Mouse (Mus musculus) hindbrain, embryonic 11.5 days (tissue): Measurements from ENCODE around the gene Sipa1l2. TPM values are rescaled to one million over a fixed set of nuclear protein-coding genes. Genes with fewer than 3 reads are reported as not detected.

Experiments used
- ATAC-seq: fragments of 200-750 bp; cut with Nextera tagmentation; 2 replicates; pipeline ENCODE4 v1.8.0; 2017; ENCODE audit warnings: mild to moderate bottlenecking, moderate TSS enrichment, moderate library complexity; ENCODE audit not compliant: low FRiP score
- DNase-seq: peaks from one replicate; pipeline ENCODE4 v3.0.0-alpha.2; 2015; ENCODE audit warnings: low spot score
- H3K27ac ChIP-seq: fragments of 300-500 bp; sonication (generic); 2 replicates; pipeline ENCODE4 v1.5.1; 2014; ENCODE audit warnings: mild to moderate bottlenecking, low read depth, low read length
- H3K27me3 ChIP-seq: fragments of 300-500 bp; sonication (generic); 2 replicates; pipeline ENCODE4 v1.6.1; 2014; ENCODE audit warnings: mild to moderate bottlenecking, low read length, moderate library complexity, mixed read lengths; ENCODE audit not compliant: control insufficient read depth, insufficient read depth
- H3K36me3 ChIP-seq: fragments of 300-500 bp; sonication (generic); 2 replicates; pipeline ENCODE4 v1.6.1; 2014; ENCODE audit warnings: mild to moderate bottlenecking, low read length, moderate library complexity, mixed read lengths; ENCODE audit not compliant: control insufficient read depth, insufficient read depth
- H3K4me1 ChIP-seq: fragments of 300-500 bp; sonication (generic); replicated peaks from 2 replicates; pipeline ENCODE4 v1.6.1; 2014; ENCODE audit warnings: low read length, mixed read lengths; ENCODE audit not compliant: control insufficient read depth, insufficient read depth
- H3K4me2 ChIP-seq: fragments of 300-500 bp; sonication (generic); replicated peaks from 2 replicates; pipeline ENCODE4 v1.6.1; 2014; ENCODE audit warnings: mild to moderate bottlenecking, low read depth, low read length
- H3K4me3 ChIP-seq: fragments of 300-500 bp; sonication (generic); 2 replicates; pipeline ENCODE4 v1.5.1; 2014; ENCODE audit warnings: low read depth, low read length
- H3K9ac ChIP-seq: fragments of 300-500 bp; sonication (generic); 2 replicates; pipeline ENCODE4 v1.6.1; 2014; ENCODE audit warnings: low read depth, low read length
- H3K9me3 ChIP-seq: fragments of 300-500 bp; sonication (generic); 2 replicates; pipeline ENCODE4 v1.6.1; 2016; ENCODE audit warnings: low read length; ENCODE audit not compliant: control insufficient read depth
- WGBS: fragments of 180-500 bp; shearing (Covaris S2); extraction: QIAGEN DNeasy Blood & Tissue Kit; methylation state at CpG from one replicate; pipeline ENCODE4 v1.1.7; 2014; 5-methylcytosine and 5-hydroxymethylcytosine counted together
- polyA plus RNA-seq: library from polyadenylated mRNA; unstranded; fragments of >200 nt; fragmentation: Nextera tagmentation; extraction: Ambion mirVana; gene quantifications from 2 replicates; pipeline ENCODE4 v1.2.1, GENCODE M21; 2014

The Sipa1l2 gene
- polyA plus RNA-seq, 1 experiment from 2014 or later, result 12.2 TPM

DNA sequence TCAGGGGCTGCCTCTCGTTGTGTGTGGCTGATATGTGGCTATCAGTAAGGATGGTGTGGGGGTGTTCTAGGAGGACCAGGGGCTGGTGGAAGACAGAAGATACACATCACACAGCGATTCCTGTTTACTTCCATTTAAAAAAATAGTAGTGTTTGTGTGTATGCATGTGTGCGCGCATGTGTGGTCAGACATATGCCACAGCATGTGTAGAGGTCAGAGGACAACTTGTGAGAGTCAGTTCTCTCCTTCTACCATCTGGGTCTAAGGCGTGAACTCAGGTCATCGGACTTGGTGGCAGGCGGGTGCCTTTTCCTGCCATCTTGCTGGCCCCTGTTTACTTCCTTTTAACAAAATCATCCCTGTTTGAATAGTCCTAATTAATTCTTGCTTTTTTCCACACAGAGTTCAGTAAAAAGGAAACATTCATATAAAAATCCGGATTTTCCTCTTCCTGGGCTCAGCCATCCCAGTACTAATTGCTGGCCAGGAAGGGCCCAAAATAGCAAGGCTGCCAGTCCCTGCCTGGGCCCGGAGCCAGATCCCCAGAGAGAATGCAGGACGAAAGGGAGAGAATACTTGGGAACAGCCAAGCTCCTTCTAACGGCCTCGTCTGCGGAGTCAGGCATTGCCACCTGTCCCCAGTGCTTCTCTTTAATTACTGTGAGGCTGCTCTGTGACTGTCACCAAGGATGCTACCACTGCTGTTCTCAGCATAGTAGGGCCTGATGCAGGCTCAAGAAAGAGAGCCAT lies 179.7 kb downstream of the Sipa1l2 start:
- H3K4me1 ChIP-seq, result peaks cover 2% of the 10 kb centered on the region; the same call in 1 of the 2 replicates
- H3K9me3 ChIP-seq, result no peaks in the 10 kb centered on the region
- no peak overlapping the region for H3K9ac ChIP-seq
- no peak overlapping the region for H3K4me2 ChIP-seq
- H3K36me3 ChIP-seq, result no peaks in the 10 kb centered on the region
- no peak for ATAC-seq
- peak overlapping the region; percentile 54; the same call in 1 of the 2 replicates for H3K27ac ChIP-seq
- no peak overlapping the region for H3K4me3 ChIP-seq
- no peak for DNase-seq
- H3K27me3 ChIP-seq, result no peaks in the 10 kb centered on the region
- WGBS, result 82% methylated on average over 13 of the region's 13 CpGs

DNA sequence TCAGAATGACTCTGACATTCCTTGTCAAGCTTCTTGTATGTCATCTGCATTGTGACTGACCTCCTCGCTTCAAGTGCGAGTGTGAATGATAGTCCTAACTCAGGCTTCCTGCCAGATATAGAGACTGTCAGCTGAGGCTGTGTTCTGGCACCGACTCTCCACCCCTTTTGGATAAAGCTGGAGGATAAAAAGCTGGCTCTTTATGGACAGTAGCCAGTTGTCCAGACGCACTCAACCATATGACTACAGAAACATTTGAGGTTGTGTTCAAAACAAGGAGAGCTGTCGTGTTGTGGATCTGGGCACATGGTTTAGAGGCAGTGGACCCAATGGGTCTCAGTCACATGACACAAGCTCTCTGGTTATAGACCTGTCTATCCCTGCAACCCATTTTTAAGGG lies 180.3 kb downstream of the Sipa1l2 start:
- H3K4me2 ChIP-seq, result no peak overlapping the region
- 84% methylated on average over 5 of the region's 5 CpGs for WGBS
- peaks cover 2% of the 10 kb centered on the region; the same call in 1 of the 2 replicates for H3K4me1 ChIP-seq
- H3K27ac ChIP-seq, result no peak overlapping the region
- no peaks in the 10 kb centered on the region for H3K27me3 ChIP-seq
- H3K36me3 ChIP-seq, result no peaks in the 10 kb centered on the region
- H3K4me3 ChIP-seq, result no peak overlapping the region
- H3K9me3 ChIP-seq, result no peaks in the 10 kb centered on the region
- ATAC-seq (no peak), DNase-seq (no peak)
- H3K9ac ChIP-seq, result no peak overlapping the region

DNA sequence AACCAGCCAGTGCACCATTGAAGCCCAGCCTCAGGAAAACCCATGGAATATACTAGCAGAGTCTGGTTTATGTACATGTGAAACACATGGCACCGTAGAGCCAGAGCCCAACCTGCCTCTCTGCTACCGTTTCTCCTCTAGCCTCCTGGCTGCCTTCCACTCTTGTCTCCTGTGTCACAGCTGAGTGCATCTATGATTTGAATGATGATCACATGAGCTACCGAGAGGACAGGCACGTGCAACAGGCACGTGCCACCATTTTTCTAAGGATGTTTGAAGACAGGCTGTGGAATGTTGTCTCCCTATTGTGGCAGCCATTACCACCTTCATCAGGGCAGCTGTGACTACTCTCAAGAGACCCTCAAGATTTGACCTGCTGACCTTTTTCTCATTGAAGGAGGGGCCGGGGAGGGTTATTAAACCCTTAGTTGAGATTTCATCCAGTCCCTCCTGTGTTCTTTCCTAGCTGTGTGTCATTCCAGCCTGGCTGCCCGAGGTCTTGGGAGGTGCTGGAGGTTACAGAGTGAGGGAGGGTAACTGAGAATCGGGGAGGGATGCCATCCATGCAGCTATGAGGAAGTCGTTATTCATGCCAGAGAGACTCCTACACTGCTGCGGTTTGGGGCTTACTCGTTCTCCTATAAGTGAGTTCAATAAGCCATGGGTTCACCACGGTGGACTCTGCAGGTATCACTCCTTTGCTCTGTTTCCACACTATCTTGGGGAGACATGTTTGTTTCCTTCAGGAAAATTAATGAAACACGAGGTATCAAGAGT lies 181.0 kb downstream of the Sipa1l2 start:
- H3K4me1 ChIP-seq, result peaks cover 2% of the 10 kb centered on the region; the same call in 1 of the 2 replicates
- H3K4me3 ChIP-seq, result no peak overlapping the region
- H3K36me3 ChIP-seq, result no peaks in the 10 kb centered on the region
- H3K27ac ChIP-seq, result no peak overlapping the region
- DNase-seq, result no peak
- H3K9ac ChIP-seq, result no peak overlapping the region
- H3K27me3 ChIP-seq, result no peaks in the 10 kb centered on the region
- H3K4me2 ChIP-seq, result no peak overlapping the region
- no peaks in the 10 kb centered on the region for H3K9me3 ChIP-seq
- 76% methylated on average over 13 of the region's 13 CpGs for WGBS
- no peak for ATAC-seq

DNA sequence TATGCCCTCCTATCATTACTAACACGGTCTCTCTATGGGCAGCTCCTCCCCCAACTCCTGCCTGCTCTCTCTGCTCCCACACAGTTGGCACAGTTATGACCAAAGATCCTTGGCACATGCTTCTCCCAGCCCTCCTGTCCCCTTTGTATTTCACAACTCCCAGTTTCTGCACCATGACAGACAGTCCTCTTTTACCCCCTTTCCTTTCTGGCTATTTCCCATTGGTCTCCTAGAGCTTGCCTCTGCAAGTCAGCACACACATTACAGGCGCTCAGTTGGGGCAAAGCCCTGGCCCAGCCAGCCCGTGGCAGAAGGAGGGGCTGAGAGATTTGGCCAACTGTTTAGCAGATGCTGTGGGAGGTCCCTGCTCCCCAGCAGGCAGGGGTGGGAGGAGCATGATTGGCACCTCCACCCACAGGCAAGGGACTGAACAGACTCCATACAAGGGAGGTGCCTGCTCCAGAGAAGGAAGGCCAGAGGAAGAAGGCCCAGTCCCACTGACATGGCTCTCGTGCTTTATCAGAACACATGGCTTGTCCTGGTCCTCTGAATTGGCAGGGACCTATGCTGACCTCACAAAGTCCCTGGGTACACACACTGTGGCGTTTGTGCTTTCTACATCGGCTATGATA lies 184.0 kb downstream of the Sipa1l2 start:
- H3K27ac ChIP-seq, result no peak overlapping the region
- ATAC-seq, result peak; percentile 67

DNA sequence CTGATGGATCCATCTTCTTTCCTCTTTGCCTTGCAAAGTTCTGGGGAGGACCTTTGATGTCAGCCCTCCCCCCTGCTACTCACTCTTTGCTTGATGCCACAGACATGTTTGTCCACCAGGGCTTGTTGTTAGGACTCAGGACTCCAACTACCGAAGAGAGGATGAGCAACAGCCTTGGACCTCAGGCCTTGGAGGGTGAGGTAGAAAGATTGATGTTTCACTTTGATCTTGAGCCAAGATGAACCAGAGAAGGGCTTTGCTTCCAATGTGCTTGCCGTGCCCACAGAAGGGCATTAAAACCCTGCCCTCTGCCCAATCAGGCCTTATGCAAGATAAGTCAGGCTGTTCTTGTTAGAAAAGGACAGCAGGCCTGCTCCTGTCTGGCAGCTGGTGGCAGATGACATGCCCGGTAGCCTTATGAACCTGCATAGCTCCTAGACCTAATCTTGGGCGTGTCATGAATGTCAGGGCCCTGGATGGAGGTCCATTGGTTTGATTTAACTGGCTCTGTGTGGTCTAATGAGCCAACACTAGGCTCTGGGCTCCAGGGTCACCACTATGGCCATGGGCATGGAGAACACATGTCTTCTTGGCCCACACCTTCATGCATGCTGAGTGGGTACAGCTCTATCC lies 184.9 kb downstream of the Sipa1l2 start:
- H3K4me2 ChIP-seq, result no peak overlapping the region
- H3K9me3 ChIP-seq, result no peaks in the 10 kb centered on the region
- no peaks in the 10 kb centered on the region for H3K36me3 ChIP-seq
- no peak overlapping the region for H3K27ac ChIP-seq
- ATAC-seq (no peak), DNase-seq (no peak)
- peaks cover 2% of the 10 kb centered on the region; the same call in 1 of the 2 replicates for H3K4me1 ChIP-seq
- no peak overlapping the region for H3K4me3 ChIP-seq
- no peaks in the 10 kb centered on the region for H3K27me3 ChIP-seq
- no peak overlapping the region for H3K9ac ChIP-seq
- WGBS, result 91% methylated on average over 4 of the region's 4 CpGs

More for the DNA sequence above, 184.0 kb downstream of the Sipa1l2 start:
- Histone ChIP-seq H3K36me3 (no peaks in the 10 kb centered on the region), H3K4me1 (peaks cover 2% of the 10 kb centered on the region; the same call in 1 of the 2 replicates), H3K9ac (no peak overlapping the region), H3K27me3 (no peaks in the 10 kb centered on the region), H3K9me3 (no peaks in the 10 kb centered on the region), H3K4me2 (no peak overlapping the region), H3K4me3 (no peak overlapping the region)
- 27% methylated on average over 6 of the region's 6 CpGs for WGBS
- DNase-seq, result peak; percentile 51

DNA sequence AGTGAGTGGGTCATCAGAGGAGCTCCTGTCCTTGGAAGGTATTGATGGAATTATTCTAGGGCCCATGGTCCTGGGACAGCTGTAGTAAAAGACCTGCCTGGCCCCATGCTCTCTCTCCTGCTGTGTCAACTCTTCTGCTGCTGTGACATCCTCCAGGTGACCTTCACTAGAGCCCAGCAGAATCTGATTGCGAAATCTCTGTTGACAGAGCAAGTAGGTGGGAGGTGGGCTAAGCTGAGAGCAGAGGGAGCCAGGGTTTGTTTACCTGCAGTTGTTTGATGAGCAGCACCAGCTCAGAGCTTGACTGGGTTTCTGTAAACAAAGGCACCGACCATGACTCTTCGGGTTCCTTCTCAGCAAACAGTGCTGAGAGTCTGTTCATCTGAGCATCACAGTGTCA lies 187.9 kb downstream of the Sipa1l2 start:
- Histone ChIP-seq H3K36me3 (no peaks in the 10 kb centered on the region), H3K9ac (no peak overlapping the region), H3K4me3 (no peak overlapping the region), H3K27ac (no peak overlapping the region), H3K9me3 (no peaks in the 10 kb centered on the region), H3K4me2 (no peak overlapping the region), H3K4me1 (peaks cover 2% of the 10 kb centered on the region; the same call in 1 of the 2 replicates), H3K27me3 (no peaks in the 10 kb centered on the region)
- 41% methylated on average over 3 of the region's 3 CpGs for WGBS
- DNase-seq (no peak), ATAC-seq (no peak)

DNA sequence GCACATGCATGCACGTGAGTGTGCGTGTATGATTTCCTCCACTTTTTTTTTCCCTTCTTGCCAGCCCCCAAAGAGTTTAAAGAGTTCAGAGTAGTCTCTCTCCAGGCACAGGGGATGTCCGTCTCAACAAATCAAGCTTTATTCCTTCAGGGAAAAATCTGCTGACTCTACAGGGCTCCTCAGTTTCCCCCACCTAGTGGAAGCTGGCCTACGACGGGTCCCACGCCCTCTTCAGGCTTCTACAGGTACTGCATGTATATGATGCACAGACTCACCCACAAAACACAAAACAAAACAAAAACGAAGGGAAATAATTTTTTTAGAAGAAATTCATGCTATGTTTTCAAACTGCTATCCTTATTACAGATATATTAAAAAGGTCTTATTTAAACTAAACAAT lies 189.7 kb downstream of the Sipa1l2 start:
- H3K9me3 ChIP-seq, result no peaks in the 10 kb centered on the region
- H3K4me3 ChIP-seq, result no peak overlapping the region
- DNase-seq, result no peak
- no peak overlapping the region for H3K4me2 ChIP-seq
- 67% methylated on average over 7 of the region's 7 CpGs for WGBS
- H3K27ac ChIP-seq, result no peak overlapping the region
- no peak for ATAC-seq
- H3K27me3 ChIP-seq, result no peaks in the 10 kb centered on the region
- no peaks in the 10 kb centered on the region for H3K36me3 ChIP-seq
- no peaks in the 10 kb centered on the region for H3K4me1 ChIP-seq
- no peak overlapping the region for H3K9ac ChIP-seq

DNA sequence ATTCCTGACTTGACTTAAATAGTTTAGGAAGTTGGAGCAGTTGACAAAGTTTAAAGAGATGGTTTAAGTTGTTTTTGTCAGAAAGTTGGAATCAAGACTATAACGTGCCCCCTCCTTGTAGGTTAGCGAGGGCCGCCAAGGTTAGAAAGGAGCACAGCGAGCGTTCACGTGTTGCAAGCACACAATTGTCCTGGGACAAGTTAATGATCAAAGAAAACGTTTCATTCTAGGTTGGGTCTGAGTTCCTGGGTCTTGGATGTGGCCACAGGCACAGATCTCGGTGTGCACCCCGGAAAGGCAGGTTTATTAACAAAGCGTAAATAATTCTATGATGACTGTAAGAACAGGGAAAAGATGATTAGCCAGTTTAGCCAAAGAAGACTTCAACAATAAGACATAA lies 190.5 kb downstream of the Sipa1l2 start:
- H3K27me3 ChIP-seq, result no peaks in the 10 kb centered on the region
- no peak overlapping the region for H3K4me2 ChIP-seq
- DNase-seq, result no peak
- H3K9me3 ChIP-seq, result no peaks in the 10 kb centered on the region
- H3K4me1 ChIP-seq, result no peaks in the 10 kb centered on the region
- no peak overlapping the region for H3K9ac ChIP-seq
- no peak overlapping the region for H3K27ac ChIP-seq
- WGBS, result 78% methylated on average over 10 of the region's 10 CpGs
- no peak for ATAC-seq
- H3K4me3 ChIP-seq, result no peak overlapping the region
- H3K36me3 ChIP-seq, result no peaks in the 10 kb centered on the region
